Mouse (Mus musculus): ENCODE data around the gene Pde8b. TPM values are rescaled to one million over a fixed set of nuclear protein-coding genes. Genes with fewer than 3 reads are reported as not detected.

Gene Pde8b
- under 1 TPM; 0.61 to 0.93 TPM for total RNA-seq (2023)

GRCm38 (mm10) chr13:95249511-95250456, at the start of gene Pde8b:
Gene Pde8b, minus strand, starts transcription at chr13:95250336.

GRCm38 (mm10) chr13:94976219-94977186, 273.6 kb downstream of the Pde8b start, which contains the start of gene Wdr41:
Gene Wdr41, plus strand, starts transcription at chr13:94976344.

Other genes with a start within 250 kb of the Pde8b start
- 1 to 10 TPM; 5.8 to 6.6 TPM for gene Zbed3, start 73.3 kb upstream of the Pde8b start, total RNA-seq (2023)
- gene Aggf1, start 125.0 kb upstream of the Pde8b start, total RNA-seq (2023): 10 to 100 TPM; 33.5 to 33.6 TPM
- not detected for gene Crhbp, start 194.6 kb upstream of the Pde8b start, total RNA-seq (2023)
- gene S100z, start 228.4 kb upstream of the Pde8b start, total RNA-seq (2023): not detected